Mouse (Mus musculus) midbrain, embryonic 15.5 days (tissue): Measurements from ENCODE around the gene Bid. TPM values are rescaled to one million over a fixed set of nuclear protein-coding genes. Genes with fewer than 3 reads are reported as not detected.
"Not testable (repeated sequence)": the region's sequence is repeated elsewhere in the genome, so short reads cannot be mapped to it uniquely, and the experiment has no call there.

Source experiments
- ATAC-seq: fragments of 200-750 bp; cut with Nextera tagmentation; replicated peaks from 2 replicates; pipeline ENCODE4 v1.8.0; 2017; ENCODE audit warnings: moderate TSS enrichment
- H3K27ac ChIP-seq: fragments of 300-500 bp; sonication (generic); 2 replicates; pipeline ENCODE4 v1.5.1; 2015; ENCODE audit warnings: mild to moderate bottlenecking, inconsistent platforms
- H3K27me3 ChIP-seq: fragments of 300-500 bp; sonication (generic); replicated peaks from 2 replicates; pipeline ENCODE4 v1.6.1; 2015; ENCODE audit warnings: inconsistent platforms
- H3K36me3 ChIP-seq: fragments of 300-500 bp; sonication (generic); replicated peaks from 2 replicates; pipeline ENCODE4 v1.6.1; 2015; ENCODE audit warnings: inconsistent platforms
- H3K4me1 ChIP-seq: fragments of 300-500 bp; sonication (generic); 2 replicates; pipeline ENCODE4 v1.6.1; 2015; ENCODE audit warnings: inconsistent platforms
- H3K4me2 ChIP-seq: fragments of 300-500 bp; sonication (generic); 2 replicates; pipeline ENCODE4 v1.6.1; 2015; ENCODE audit warnings: inconsistent platforms, mild to moderate bottlenecking, moderate library complexity
- H3K4me3 ChIP-seq: fragments of 300-500 bp; sonication (generic); 2 replicates; pipeline ENCODE4 v1.5.1; 2015; ENCODE audit warnings: mild to moderate bottlenecking, inconsistent platforms
- H3K9ac ChIP-seq: fragments of 300-500 bp; sonication (generic); 2 replicates; pipeline ENCODE4 v1.6.1; 2015; ENCODE audit warnings: mild to moderate bottlenecking, inconsistent platforms
- H3K9me3 ChIP-seq: fragments of 300-500 bp; sonication (generic); 2 replicates; pipeline ENCODE4 v1.6.1; 2016; ENCODE audit warnings: inconsistent platforms
- WGBS: fragments of 180-500 bp; shearing (Covaris S2); methylation state at CpG from one replicate; pipeline ENCODE4 v1.1.7; 2015; ENCODE audit warnings: mixed read lengths; 5-methylcytosine and 5-hydroxymethylcytosine counted together
- polyA plus RNA-seq: library from polyadenylated mRNA; unstranded; fragments of >200 nt; fragmentation: Nextera tagmentation; extraction: Ambion mirVana; gene quantifications from 2 replicates; pipeline ENCODE4 v1.2.1, GENCODE M21; 2015

Gene Bid
- polyA plus RNA-seq, 1 experiment from 2014 or later, result 48.4 TPM

DNA sequence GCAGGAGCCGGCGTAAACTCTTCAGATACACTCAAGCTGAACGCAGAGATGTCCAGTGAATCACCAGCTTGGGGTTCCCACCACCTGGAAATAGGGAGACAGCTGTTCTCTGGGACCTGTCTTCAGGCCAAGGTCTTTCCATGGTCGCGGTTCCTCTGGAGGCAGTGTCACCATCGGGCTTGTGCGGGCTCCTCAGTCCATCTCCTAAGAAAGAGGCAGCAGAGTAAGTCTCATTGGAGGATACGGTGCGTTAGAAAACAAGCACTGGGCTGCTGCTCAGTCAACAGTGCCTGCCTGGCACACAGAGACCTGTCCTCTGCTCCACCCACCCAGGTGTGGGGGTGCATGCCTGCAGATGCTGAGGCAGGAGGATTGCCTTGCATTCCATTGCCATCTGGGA, 22.6 kb downstream of the Bid start:
- Histone ChIP-seq H3K9ac (no peak overlapping the region), H3K9me3 (no peaks in the 10 kb centered on the region), H3K4me3 (no peak overlapping the region), H3K27me3 (no peaks in the 10 kb centered on the region), H3K36me3 (peaks cover 26% of the 10 kb centered on the region), H3K4me1 (no peaks in the 10 kb centered on the region), H3K27ac (no peak overlapping the region), H3K4me2 (no peak overlapping the region)
- 96% methylated on average over 9 of the region's 9 CpGs for WGBS
- no peak for ATAC-seq

DNA sequence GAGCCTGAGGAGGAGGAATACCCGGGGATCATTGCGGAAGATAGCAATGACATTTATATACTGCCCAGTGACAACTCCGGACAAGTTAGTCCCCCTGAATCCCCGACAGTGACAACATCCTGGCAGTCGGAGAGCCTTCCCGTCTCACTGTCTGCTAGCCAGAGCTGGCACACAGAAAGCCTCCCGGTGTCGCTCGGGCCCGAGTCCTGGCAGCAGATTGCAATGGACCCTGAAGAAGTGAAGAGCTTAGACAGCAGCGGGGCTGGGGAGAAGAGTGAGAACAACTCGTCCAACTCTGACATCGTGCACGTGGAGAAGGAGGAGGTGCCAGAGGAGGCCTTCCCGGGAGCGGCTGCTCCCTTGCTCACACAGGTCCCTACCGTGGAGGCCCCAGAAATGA, 30.0 kb downstream of the Bid start:
- WGBS, result 93% methylated on average over 17 of the region's 17 CpGs
- no peak for ATAC-seq
- no peaks in the 10 kb centered on the region for H3K27me3 ChIP-seq
- no peak overlapping the region for H3K4me3 ChIP-seq
- H3K4me2 ChIP-seq, result no peak overlapping the region
- H3K36me3 ChIP-seq, result peaks cover 27% of the 10 kb centered on the region; the same call in 1 of the 2 replicates
- no peak overlapping the region for H3K27ac ChIP-seq
- H3K4me1 ChIP-seq, result no peaks in the 10 kb centered on the region
- H3K9me3 ChIP-seq, result no peaks in the 10 kb centered on the region
- H3K9ac ChIP-seq, result no peak overlapping the region

DNA sequence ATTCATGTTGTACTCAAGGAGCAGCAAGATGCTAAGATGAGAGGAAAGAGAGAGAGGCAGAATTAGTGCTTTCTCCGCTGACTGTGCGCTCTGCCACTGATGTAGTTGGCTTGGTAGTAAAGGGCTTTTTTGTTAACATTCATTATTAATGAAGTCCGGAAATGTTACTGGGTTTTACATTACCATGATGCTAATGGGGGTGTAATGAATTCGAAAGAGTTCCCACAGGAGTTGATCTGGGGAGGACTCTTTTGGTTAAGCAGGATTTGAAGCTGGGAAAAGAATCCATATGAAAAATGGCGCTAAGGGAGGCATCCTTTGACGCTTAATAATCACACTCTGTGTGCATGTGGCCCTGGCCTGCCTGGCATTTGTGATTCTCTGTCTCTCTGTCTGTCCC, 32.2 kb downstream of the Bid start:
- Histone ChIP-seq H3K4me1 (no peaks in the 10 kb centered on the region), H3K4me2 (no peak overlapping the region), H3K27me3 (no peaks in the 10 kb centered on the region), H3K9me3 (no peaks in the 10 kb centered on the region), H3K4me3 (no peak overlapping the region), H3K27ac (peak overlapping the region; percentile 34; the same call in 1 of the 2 replicates), H3K9ac (no peak overlapping the region), H3K36me3 (peaks cover 22% of the 10 kb centered on the region; the same call in 1 of the 2 replicates)
- ATAC-seq, result peak; percentile 45; the same call in 1 of the 2 replicates
- 56% methylated on average over 6 of the region's 6 CpGs for WGBS

DNA sequence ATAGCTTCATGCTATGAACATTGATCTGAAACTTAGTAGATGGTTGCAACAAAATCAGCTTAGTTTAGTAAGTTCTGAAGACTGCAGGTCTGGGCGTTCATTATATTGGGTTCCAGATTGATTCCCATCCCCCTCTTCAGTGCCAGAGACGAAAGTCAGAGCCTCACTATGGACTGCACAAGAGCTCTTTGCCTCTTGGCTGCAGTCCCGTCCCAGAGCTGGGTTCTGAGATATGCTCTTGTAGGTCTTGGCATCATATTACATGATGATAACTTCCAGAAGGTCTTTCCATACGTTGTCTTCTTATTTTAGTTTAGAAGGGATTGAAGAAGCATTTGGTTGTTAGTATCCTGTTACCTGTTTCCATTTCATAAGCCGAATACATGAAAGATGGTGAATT, 37.6 kb downstream of the Bid start:
- 90% methylated on average over 5 of the region's 5 CpGs for WGBS
- H3K9ac ChIP-seq, result no peak overlapping the region
- H3K4me2 ChIP-seq, result no peak overlapping the region
- H3K36me3 ChIP-seq, result peaks cover 12% of the 10 kb centered on the region
- no peak overlapping the region for H3K4me3 ChIP-seq
- no peak overlapping the region for H3K27ac ChIP-seq
- no peaks in the 10 kb centered on the region for H3K4me1 ChIP-seq
- no peaks in the 10 kb centered on the region for H3K27me3 ChIP-seq
- no peak for ATAC-seq
- no peaks in the 10 kb centered on the region for H3K9me3 ChIP-seq

DNA sequence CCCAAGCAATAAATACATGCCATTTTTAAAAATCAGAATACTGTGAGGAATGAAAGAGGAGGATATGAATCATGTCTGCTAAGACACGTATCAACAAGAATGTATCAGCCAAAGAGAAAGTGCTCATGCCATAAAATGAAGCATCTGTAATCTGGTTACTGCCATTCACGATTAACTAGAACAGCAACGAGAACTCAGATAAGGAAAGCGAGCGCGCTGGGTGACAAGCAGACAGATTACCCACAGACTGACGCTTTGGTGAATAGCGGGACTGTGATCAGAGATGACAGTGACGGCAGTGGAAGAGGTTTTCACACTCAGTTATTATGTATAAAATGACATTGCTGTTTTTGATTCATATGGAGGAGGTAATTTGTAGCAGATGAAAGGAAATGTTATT, 42.8 kb downstream of the Bid start:
- no peak for ATAC-seq
- 65% methylated on average over 9 of the region's 9 CpGs for WGBS
- H3K4me2 ChIP-seq, result no peak overlapping the region
- H3K27me3 ChIP-seq, result no peaks in the 10 kb centered on the region
- peaks cover 9% of the 10 kb centered on the region for H3K36me3 ChIP-seq
- no peaks in the 10 kb centered on the region for H3K4me1 ChIP-seq
- no peak overlapping the region for H3K4me3 ChIP-seq
- H3K9me3 ChIP-seq, result no peaks in the 10 kb centered on the region
- no peak overlapping the region for H3K27ac ChIP-seq
- no peak overlapping the region for H3K9ac ChIP-seq

DNA sequence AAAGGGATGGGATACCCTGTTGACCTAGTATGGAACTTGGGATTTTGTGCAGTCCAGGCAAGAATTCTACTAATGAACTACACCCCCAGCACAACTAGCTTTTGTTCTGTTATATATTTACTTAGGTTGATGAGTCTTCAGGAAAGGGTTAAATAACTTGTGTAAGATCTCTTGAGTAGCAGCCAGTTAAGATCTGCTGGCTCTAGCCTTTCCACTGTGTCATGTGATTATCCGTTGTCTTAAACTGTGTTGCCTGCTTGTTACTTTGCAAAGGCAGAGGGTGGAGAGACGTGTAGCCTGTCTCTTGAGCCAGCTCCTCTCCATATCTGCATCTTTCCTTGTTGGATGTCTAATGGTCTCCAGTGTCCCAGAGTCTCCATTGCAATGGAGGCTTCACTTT, 45.4 kb downstream of the Bid start:
- Histone ChIP-seq H3K27ac (no peak overlapping the region), H3K4me3 (no peak overlapping the region), H3K4me1 (no peaks in the 10 kb centered on the region), H3K9me3 (no peaks in the 10 kb centered on the region), H3K4me2 (no peak overlapping the region), H3K27me3 (no peaks in the 10 kb centered on the region), H3K9ac (no peak overlapping the region), H3K36me3 (peaks cover 5% of the 10 kb centered on the region; the same call in 1 of the 2 replicates)
- ATAC-seq, result no peak
- 87% methylated on average over 2 of the region's 2 CpGs for WGBS

DNA sequence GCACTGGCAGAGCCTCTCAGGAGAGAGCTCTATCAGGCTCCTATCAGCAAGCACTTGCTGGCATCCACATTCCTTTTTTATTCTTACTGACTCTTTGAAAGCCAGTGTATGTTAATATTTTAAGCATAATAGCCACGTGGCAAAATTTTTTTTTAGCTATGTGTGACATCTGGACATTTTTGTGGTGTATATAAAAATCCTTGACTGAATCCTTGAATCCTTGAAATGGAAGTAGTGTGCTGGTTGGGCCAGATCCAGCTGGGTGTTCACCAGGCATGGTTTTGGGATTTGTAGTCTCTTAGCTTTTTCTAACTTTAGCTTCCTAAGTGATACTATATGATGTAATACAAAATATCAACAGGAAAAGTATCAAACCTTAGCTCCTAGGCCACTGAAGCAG, 47.8 kb downstream of the Bid start:
- H3K4me3 ChIP-seq, result no peak overlapping the region
- H3K9me3 ChIP-seq, result no peaks in the 10 kb centered on the region
- no peak overlapping the region for H3K27ac ChIP-seq
- no peak overlapping the region for H3K4me2 ChIP-seq
- no peaks in the 10 kb centered on the region for H3K4me1 ChIP-seq
- H3K27me3 ChIP-seq, result no peaks in the 10 kb centered on the region
- H3K36me3 ChIP-seq, result peaks cover 14% of the 10 kb centered on the region; the same call in 1 of the 2 replicates
- no peak for ATAC-seq
- 87% methylated on average over 1 of the region's 1 CpGs for WGBS
- no peak overlapping the region for H3K9ac ChIP-seq

DNA sequence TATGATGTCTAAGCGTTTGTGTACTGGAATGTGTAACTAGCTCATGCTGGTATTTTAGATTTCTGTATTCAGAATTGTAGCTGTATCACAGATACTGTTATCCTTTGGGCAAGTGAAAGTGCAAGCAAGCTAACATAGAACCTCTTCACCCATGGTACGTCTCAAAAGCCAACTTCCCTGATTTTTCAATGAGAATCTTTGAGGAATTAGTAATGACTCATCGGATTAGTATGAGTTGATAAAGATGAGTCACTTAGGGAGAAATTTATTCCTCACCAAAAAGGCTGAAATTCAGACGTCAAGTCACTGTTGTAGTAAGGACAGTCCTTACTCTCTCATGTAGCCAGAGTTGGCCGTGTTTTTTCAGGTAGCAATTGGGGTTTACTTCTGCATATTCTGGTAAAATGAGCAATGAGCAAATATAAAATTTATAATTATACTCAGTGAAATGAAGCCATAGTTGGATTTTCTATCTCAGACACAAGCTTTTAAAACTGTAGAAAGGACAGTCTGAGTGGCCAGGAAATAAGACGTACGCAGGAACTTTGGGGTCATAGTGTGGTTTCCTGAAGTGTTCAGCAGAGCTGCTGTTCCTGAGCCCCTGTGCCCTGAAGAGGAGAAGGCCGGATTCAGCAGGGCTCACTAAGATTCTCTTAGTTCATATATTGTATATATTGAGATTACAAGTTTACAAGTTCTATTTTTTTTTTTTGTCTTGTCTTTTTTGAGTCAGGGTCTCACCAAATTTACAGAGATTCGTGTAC, 50.4 kb downstream of the Bid start:
- H3K4me1 ChIP-seq, result no peaks in the 10 kb centered on the region
- no peaks in the 10 kb centered on the region for H3K9me3 ChIP-seq
- no peak overlapping the region for H3K27ac ChIP-seq
- 91% methylated on average over 9 of the region's 9 CpGs for WGBS
- no peaks in the 10 kb centered on the region for H3K27me3 ChIP-seq
- H3K36me3 ChIP-seq, result peaks cover 9% of the 10 kb centered on the region; the same call in 1 of the 2 replicates
- ATAC-seq, result no peak
- no peak overlapping the region for H3K9ac ChIP-seq
- no peak overlapping the region for H3K4me3 ChIP-seq
- no peak overlapping the region for H3K4me2 ChIP-seq

DNA sequence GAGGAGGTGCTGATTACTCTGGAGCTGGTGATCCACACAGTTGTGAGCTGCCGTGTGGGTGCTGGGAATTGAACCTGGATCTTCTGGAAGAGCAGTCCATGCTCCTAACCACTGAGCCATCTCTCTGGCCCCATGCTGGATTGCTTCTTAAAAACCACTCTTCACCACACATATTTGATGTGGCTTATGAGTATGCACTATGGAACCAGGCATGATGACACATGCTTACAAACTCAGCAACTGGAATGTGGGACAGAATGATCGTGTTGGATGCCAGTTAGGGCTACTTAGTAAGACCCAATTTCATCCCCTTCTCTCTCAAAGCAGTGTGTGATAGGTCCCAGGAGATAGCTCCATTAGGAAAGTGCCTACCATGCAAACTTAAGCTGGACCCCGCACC, 56.6 kb downstream of the Bid start:
- no peak for ATAC-seq
- Histone ChIP-seq H3K27ac (no peak overlapping the region), H3K9me3 (no peaks in the 10 kb centered on the region), H3K4me1 (peaks cover 6% of the 10 kb centered on the region; the same call in 1 of the 2 replicates), H3K4me3 (no peak overlapping the region), H3K27me3 (no peaks in the 10 kb centered on the region), H3K36me3 (peaks cover 5% of the 10 kb centered on the region), H3K9ac (no peak overlapping the region), H3K4me2 (no peak overlapping the region)
- WGBS, result 97% methylated on average over 3 of the region's 3 CpGs

DNA sequence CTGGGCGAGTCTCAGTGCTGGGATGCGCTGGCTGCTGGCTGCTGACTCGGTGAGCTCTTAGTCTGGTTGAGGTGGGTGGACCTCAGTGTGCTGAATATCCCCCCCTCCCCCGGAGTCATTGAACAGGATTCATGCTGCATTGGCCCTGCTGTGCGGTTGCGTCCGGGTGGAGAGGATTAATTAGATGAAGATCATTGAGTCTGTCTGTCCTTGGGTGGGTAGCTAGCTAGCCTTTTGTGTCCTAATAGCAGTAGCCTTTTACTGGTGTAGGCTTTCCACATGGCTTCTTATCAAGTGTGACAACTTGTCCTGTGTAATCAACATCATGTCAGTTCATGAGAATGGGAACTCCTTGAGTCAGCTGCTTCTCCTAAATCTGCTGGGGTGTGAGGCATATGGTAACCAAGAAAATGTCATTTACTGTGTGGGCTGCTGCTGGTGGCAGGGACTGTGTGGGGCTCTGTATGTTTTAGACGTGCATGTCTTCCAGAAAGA, 58.4 kb downstream of the Bid start:
- H3K36me3 ChIP-seq, result peaks cover 6% of the 10 kb centered on the region
- ATAC-seq, result peak; percentile 45; the same call in 1 of the 2 replicates
- H3K27ac ChIP-seq, result no peak overlapping the region
- no peaks in the 10 kb centered on the region for H3K9me3 ChIP-seq
- WGBS, result 30% methylated on average over 8 of the region's 8 CpGs
- no peaks in the 10 kb centered on the region for H3K27me3 ChIP-seq
- H3K4me2 ChIP-seq, result no peak overlapping the region
- peaks cover 6% of the 10 kb centered on the region; the same call in 1 of the 2 replicates for H3K4me1 ChIP-seq
- H3K4me3 ChIP-seq, result no peak overlapping the region
- H3K9ac ChIP-seq, result no peak overlapping the region

DNA sequence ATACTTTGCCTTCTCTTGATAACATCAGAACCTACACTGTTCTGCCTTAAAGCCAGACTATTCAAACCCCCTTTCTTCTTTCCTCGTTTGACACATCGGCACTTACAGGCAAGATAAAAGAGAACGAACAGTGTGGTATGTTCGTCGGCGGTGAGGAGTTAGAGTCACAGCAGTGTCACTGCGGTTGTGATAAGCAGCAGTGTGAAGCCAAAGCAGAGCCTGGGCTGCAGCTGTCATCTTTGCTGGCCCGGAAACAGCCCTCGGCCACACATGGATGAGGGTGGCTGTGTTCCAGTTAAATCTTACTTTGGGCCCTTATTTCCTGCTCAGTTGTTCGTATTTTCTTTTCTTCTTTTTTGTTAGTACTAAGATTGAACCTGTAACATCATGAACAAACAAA, 62.2 kb downstream of the Bid start:
- H3K27me3 ChIP-seq, result no peaks in the 10 kb centered on the region
- H3K4me3 ChIP-seq, result no peak overlapping the region
- WGBS, result 87% methylated on average over 10 of the region's 10 CpGs
- no peak overlapping the region for H3K27ac ChIP-seq
- H3K4me1 ChIP-seq, result peaks cover 6% of the 10 kb centered on the region; the same call in 1 of the 2 replicates
- H3K4me2 ChIP-seq, result no peak overlapping the region
- no peak overlapping the region for H3K9ac ChIP-seq
- no peaks in the 10 kb centered on the region for H3K9me3 ChIP-seq
- H3K36me3 ChIP-seq, result peaks cover 14% of the 10 kb centered on the region
- ATAC-seq, result no peak

DNA sequence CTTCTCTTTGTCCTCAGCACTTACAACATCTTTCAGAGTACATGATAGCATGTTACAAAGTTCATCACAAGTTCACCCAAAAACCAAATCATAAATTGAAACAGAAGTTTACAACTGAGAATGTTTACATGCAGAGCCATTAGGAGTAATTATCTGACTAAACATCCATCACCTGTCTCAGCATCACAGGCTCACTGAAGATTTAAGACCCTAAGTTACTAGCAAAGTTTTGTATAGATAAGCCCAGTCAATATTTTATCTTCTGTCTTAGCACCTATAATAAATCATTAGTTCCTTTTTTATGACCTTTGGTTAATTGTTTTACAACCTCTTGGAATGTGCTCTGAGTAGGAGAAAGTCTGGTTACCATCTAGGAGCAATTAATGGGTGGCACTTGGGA, 65.9 kb downstream of the Bid start:
- H3K9ac ChIP-seq, H3K4me1 ChIP-seq, H3K27ac ChIP-seq, H3K4me3 ChIP-seq, H3K4me2 ChIP-seq, ATAC-seq, H3K9me3 ChIP-seq, H3K27me3 ChIP-seq: not testable (repeated sequence)
- peaks cover 20% of the 10 kb centered on the region for H3K36me3 ChIP-seq
